Mouse (Mus musculus) Patski (cell line): ENCODE measurements around the gene Prkar1a. TPM values are rescaled to one million over a fixed set of nuclear protein-coding genes. Genes with fewer than 3 reads are reported as not detected.

ENCODE experiments used
- ATAC-seq: fragments of 100-300 bp; one replicate; pipeline ENCODE4 v1.8.0; 2021
- CTCF ChIA-PET: fragments of 350-600 bp; sonication (Branson Sonifier 250); formaldehyde crosslinking; loops from one replicate; lab custom pipeline; 2022; ENCODE audit warnings: inconsistent platforms; lab: Charles Lee
- POLR2A ChIA-PET: fragments of 350-600 bp; sonication (Branson Sonifier 250); formaldehyde crosslinking; loops from one replicate; lab custom pipeline; 2022; ENCODE audit warnings: antibody characterized with exemption, inconsistent platforms; lab: Charles Lee
- DNase-seq: peaks from one replicate; pipeline ENCODE4 v3.0.0-alpha.2; 2011; ENCODE audit warnings: low read depth, low spot score
- H3K27me3 ChIP-seq: fragments of 371-371 bp; one replicate; pipeline ENCODE4 v1.5.1; 2021
- CTCF ChIP-seq: fragments of 100-300 bp; IDR thresholded peaks from one replicate; pipeline ENCODE4 v1.5.1; 2021
- in situ Hi-C: fragments of 300-500 bp; cut with MboI; formaldehyde crosslinking; loops from 3 replicates; pipeline ENCODE4 v1.11.1; 2018; ENCODE audit warnings: low pct_unique_long_range_greater_than_20kb, mixed read lengths
- polyA plus RNA-seq: library from polyadenylated mRNA; unstranded; gene quantifications from one replicate; pipeline ENCODE4 v1.2.3, GENCODE M21; 2021

Gene Prkar1a
- polyA plus RNA-seq, 1 experiment from 2014 or later, result 258 TPM

DNA sequence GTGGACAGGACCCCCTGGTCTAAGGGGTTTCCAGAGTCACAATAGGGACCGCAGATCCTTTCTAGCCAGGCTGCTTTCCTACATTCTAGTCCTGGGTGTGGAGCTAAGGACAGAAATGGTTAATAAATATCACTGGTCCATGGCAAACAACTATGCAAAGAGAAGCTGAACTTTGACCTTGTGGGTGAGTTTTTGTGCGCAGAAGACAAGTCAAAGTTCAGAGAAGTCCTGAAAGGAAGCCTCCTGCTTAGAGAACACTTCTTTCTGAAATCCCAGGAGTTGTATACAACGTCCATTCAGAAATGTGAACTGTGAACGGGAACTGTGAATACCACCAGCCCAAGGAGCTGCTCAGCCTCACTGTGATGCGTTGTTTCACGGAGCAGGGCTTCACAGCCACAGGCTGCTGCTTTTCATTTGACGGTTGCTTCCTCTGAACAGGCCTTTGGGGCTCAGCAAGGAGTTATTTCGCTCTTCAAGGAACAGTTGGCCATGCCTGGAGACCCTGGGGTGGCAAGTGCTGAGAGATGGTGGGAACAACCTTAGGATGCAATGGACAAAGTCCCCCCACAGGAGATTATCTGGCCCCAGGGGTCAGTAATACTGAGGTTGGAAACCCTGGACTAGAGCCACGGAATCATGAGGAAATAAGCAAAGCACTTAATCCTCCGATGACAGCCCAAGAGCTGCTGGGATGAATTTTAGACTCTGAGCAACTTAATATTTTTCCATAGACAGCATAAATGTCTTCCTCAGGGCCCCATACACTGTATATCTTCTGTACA lies 53.0 kb downstream of the Prkar1a start:
- ChIA-PET POLR2A (interaction anchor here (0.6 kb wide), 1 partner anchor 14 kb away, joined by 3 read pairs; no protein-coding TSS in a partner anchor), CTCF (interaction anchor here (1.1 to 1.8 kb wide), 4 partner anchors 10 to 83 kb away, joined by 3 read pairs; no protein-coding TSS in a partner anchor)
- no peaks in the 10 kb centered on the region for H3K27me3 ChIP-seq
- DNase-seq (no peak), ATAC-seq (no peak)
- no peak for TF ChIP-seq CTCF
- in situ Hi-C loops, result no loop called here

DNA sequence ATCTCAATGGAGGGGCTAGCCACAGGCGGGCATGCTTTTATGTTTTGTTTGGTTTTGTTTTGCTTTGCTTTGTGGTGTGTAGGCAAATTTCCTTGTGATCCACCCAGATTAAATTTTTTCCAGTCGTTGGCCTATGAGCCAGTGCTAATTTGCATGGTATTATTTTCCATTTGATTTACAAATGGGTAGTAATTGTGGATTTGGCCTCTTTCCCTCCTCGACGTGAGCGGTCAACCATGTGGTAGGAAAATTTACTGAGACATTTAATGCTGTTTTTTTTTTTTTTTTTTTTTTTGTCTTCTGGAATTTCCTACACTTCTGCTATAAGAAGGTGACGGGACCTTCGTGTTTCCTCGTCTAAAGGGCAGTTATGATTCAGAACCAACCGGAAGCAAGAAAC lies 54.6 kb downstream of the Prkar1a start:
- H3K27me3 ChIP-seq, result no peaks in the 10 kb centered on the region
- in situ Hi-C loops, result no loop called here
- ChIA-PET POLR2A (no interaction called here), CTCF (no interaction called here)
- no peak for TF ChIP-seq CTCF
- no peak for ATAC-seq
- DNase-seq, result no peak

DNA sequence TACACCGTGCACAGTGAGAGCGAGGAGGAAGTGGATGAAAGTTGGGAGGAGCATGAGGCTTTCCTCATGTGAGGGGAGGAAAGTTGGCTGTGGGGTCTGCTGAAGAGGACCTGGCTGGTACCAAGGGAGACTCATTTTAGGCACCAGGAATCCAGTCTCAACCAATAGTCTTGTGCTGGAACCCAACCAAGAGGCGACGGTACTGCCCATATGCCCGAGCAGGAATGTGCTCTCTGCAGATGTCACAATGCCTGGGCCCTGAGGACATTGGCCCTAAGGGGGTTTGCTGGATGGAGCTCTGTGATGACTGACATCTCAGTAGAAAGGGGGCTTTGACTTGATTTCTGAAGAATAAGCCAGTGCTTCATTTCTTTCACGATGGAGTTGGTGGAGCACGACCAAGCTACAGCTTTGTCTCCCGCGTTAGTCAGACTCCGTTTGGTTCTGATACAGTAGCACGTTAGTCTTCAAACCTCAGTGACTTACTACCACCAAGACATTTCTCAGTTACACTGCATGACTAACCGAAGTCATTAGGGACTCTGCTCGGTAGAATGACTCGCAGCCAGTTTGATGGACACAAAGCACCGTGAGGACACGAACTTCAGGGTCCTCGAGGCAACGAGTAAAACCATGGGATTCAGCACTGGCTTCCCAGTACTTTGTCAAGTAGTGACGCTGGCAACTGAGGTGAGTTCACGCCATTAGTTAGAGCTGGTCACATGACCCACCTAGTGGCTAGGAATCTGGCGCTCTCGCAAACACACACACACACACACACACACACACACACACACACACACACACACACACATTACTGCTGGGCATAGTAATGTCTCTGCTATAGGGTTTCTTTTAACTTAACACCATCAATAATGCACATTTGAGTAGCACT lies 55.4 kb downstream of the Prkar1a start:
- peak; percentile 39 for DNase-seq
- ChIA-PET POLR2A (no interaction called here), CTCF (interaction anchor here (2.2 kb wide), 1 partner anchor 10 kb away, joined by 7 read pairs; no protein-coding TSS in a partner anchor)
- in situ Hi-C loops, result no loop called here
- no peak for TF ChIP-seq CTCF
- H3K27me3 ChIP-seq, result peaks cover 4% of the 10 kb centered on the region
- ATAC-seq, result peak; percentile 49

GRCm38 (mm10) chr11:109705336-109706054 lies 56.3 kb downstream of the Prkar1a start:
- DNase-seq, result no peak
- ATAC-seq, result no peak
- ChIA-PET CTCF (interaction anchor here (2.2 kb wide), 1 partner anchor 10 kb away, joined by 7 read pairs; no protein-coding TSS in a partner anchor), POLR2A (no interaction called here)
- in situ Hi-C loops, result no loop called here
- H3K27me3 ChIP-seq, result peaks cover 4% of the 10 kb centered on the region
- TF ChIP-seq CTCF, result no peak

DNA sequence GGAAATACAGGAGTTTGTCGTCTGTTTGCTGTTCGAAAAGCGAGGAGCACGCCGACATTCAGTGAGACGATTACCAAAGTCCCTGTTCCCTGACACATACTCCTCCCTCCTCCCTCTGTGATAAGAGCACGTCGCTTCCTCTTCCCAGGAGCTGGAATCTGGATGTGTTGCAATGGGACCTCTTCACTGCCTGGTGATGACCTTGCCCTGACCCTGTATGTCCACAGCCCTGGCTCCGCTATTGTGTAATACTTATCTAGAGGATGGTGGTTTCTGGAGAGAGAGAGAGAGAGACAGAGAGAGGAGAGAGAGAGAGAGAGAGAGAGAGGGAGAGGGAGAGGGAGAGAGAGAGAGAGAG lies 56.8 kb downstream of the Prkar1a start:
- peaks cover 4% of the 10 kb centered on the region for H3K27me3 ChIP-seq
- ChIA-PET CTCF (interaction anchor here (2.2 kb wide), 1 partner anchor 9 kb away, joined by 7 read pairs; no protein-coding TSS in a partner anchor), POLR2A (no interaction called here)
- no peak for TF ChIP-seq CTCF
- no peak for DNase-seq
- in situ Hi-C loops, result no loop called here
- no peak for ATAC-seq

- ChIA-PET POLR2A (no interaction called here), CTCF (no interaction called here)
- no peak for ATAC-seq
- no peak for TF ChIP-seq CTCF
- no peak for DNase-seq
- H3K27me3 ChIP-seq, result peaks cover 4% of the 10 kb centered on the region
- in situ Hi-C loops, result no loop called here
Observed at GRCm38 (mm10) chr11:109706586-109706985, 57.4 kb downstream of the Prkar1a start.

- ATAC-seq (no peak), DNase-seq (no peak)
- ChIA-PET CTCF (no interaction called here), POLR2A (no interaction called here)
- in situ Hi-C loops, result no loop called here
- no peak for TF ChIP-seq CTCF
- peaks cover 4% of the 10 kb centered on the region for H3K27me3 ChIP-seq
Observed at GRCm38 (mm10) chr11:109707442-109707841, 58.2 kb downstream of the Prkar1a start.

DNA sequence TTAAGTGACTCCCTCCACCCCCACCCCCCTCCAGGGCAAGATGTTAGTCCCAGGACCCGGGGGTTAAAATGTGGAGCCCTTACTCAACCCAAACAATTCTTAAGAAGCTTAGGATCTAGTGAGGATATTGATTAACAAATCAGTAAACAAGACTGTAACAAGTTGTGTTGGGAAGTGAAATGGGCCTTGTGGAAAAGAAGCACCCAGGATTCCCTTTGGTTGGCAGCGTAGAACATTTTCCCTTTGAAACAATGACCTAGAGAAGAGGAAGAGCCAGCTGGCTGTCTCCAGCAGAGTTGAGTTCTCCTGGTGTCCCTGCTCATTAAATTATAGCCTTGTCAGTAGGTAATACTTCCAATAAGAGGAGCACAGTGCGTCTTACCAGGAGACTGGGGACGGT lies 59.6 kb downstream of the Prkar1a start:
- CTCF ChIA-PET, result no interaction called here
- no peak for TF ChIP-seq CTCF
- DNase-seq, result no peak
- POLR2A ChIA-PET, result no interaction called here
- ATAC-seq, result no peak
- in situ Hi-C loops, result no loop called here
- peaks cover 4% of the 10 kb centered on the region for H3K27me3 ChIP-seq

DNA sequence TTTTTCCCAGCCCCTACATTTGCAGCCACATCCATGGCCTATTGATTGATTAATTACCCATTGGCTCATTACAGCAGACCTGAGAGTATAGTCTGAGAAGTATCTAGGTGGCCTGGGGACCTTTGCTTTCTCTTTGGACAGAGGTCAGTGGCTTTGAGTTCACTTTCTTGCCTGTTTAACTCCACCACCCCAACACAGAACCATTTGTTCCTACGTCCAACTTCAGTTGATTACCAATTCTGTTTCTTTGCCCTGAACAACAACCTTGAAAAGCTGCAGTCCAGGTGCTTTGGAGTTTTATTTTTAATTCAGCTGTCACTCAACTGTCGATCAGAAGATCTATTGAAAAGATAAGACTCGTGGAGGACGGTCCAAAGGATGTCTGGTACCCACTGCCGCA lies 60.3 kb downstream of the Prkar1a start:
- no peak for TF ChIP-seq CTCF
- H3K27me3 ChIP-seq, result peaks cover 4% of the 10 kb centered on the region
- no peak for DNase-seq
- ChIA-PET CTCF (no interaction called here), POLR2A (no interaction called here)
- no peak for ATAC-seq
- in situ Hi-C loops, result no loop called here
